Mouse (Mus musculus) embryonic facial prominence, embryonic 10.5 days (tissue): ENCODE results near the gene Fbxo11. TPM values are rescaled to one million over a fixed set of nuclear protein-coding genes. Genes with fewer than 3 reads are reported as not detected.
A peak's percentile ranks its signal among the peaks of the same experiment; 100 is the strongest.

Experiments used
- DNase-seq: peaks from one replicate; pipeline ENCODE4 v3.0.0-alpha.2; 2017; ENCODE audit warnings: low spot score
- H3K27ac ChIP-seq: fragments of 300-500 bp; sonication (generic); replicated peaks from 2 replicates; pipeline ENCODE4 v1.5.1; 2016; ENCODE audit warnings: mild to moderate bottlenecking
- H3K27me3 ChIP-seq: fragments of 300-500 bp; sonication (generic); replicated peaks from 2 replicates; pipeline ENCODE4 v1.6.1; 2016; ENCODE audit warnings: low read depth, mild to moderate bottlenecking; ENCODE audit not compliant: poor library complexity, severe bottlenecking
- H3K36me3 ChIP-seq: fragments of 300-500 bp; sonication (generic); replicated peaks from 2 replicates; pipeline ENCODE4 v1.6.1; 2016; ENCODE audit warnings: mild to moderate bottlenecking, moderate library complexity
- H3K4me1 ChIP-seq: fragments of 300-500 bp; sonication (generic); 2 replicates; pipeline ENCODE4 v1.6.1; 2016
- H3K4me3 ChIP-seq: fragments of 300-500 bp; sonication (generic); 2 replicates; pipeline ENCODE4 v1.5.1; 2016; ENCODE audit warnings: mild to moderate bottlenecking, moderate library complexity
- H3K9me3 ChIP-seq: fragments of 300-500 bp; sonication (generic); 2 replicates; pipeline ENCODE4 v1.6.1; 2016; ENCODE audit warnings: mild to moderate bottlenecking
- WGBS: fragments of 180-500 bp; shearing (Covaris S2); methylation state at CpG from one replicate; pipeline ENCODE4 v1.1.7; 2016; 5-methylcytosine and 5-hydroxymethylcytosine counted together
- polyA plus RNA-seq: library from polyadenylated mRNA; unstranded; fragments of >200 nt; fragmentation: Nextera tagmentation; extraction: Ambion mirVana; gene quantifications from 2 replicates; pipeline ENCODE4 v1.2.1, GENCODE M21; 2016

Fbxo11 gene
- polyA plus RNA-seq, 1 experiment from 2014 or later, result 17.5 TPM

DNA sequence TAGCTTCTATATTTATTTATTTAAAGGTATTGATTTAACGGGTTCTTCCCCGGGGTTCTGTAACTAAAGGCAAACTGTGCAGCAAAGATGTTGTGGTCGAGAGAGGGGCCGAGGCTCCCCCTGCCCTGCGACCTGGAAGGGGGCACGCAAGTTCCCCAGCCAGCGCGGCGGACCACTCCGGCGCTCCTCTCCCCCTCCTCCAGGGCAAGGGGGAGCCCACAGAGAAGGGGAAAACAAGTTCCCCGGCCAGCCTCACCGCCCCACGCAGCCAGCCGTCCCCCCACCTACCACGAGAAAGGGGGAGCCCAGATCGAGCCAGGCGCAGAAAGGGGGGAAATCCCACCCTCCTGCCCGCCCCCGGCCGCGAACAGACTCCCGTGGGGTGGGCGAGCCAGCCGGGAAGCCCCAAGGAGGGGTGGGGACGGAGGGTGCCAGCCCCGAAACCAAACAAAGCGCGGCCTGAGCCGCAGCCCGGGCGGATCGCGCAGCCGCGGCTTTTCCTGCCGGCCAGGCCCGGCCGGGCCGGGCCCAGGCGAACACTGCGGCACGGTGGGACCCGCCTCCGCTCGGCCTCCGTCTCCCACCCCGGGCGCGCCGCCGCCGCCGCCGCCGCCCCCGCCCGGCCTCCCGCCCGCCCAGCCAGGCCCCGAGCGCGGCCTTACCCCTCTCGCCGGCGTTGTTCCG is 602 bp downstream of the Fbxo11 start:
- H3K4me3 ChIP-seq, result peak overlapping the region; percentile 99
- WGBS, result 5% methylated on average over 67 of the region's 67 CpGs
- H3K27me3 ChIP-seq, result no peaks in the 10 kb centered on the region
- H3K4me1 ChIP-seq, result peaks cover 17% of the 10 kb centered on the region
- peak; percentile 73 for DNase-seq
- no peaks in the 10 kb centered on the region for H3K9me3 ChIP-seq
- peaks cover 6% of the 10 kb centered on the region; the same call in 1 of the 2 replicates for H3K36me3 ChIP-seq
- peak overlapping the region; percentile 100 for H3K27ac ChIP-seq

DNA sequence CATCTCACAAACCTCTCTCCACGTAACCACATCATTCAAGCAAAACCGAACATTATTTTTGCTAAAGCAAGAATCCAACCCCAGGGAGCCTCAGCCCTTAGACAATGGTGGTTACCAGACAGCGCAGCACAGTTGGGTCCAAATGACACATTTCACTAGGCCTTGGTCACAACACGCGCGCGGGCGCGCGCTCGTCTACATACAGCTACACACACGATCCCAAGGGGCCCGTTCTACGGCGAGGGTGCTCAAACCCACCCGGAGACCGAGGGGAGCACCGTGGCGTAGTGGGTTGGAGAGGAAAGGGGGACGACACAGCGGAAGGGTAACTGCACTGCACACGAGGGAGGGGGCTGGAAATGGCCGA is 1.1 kb downstream of the Fbxo11 start:
- H3K36me3 ChIP-seq, result peaks cover 6% of the 10 kb centered on the region; the same call in 1 of the 2 replicates
- H3K4me1 ChIP-seq, result peaks cover 17% of the 10 kb centered on the region
- peak; percentile 75 for DNase-seq
- no peaks in the 10 kb centered on the region for H3K9me3 ChIP-seq
- WGBS, result under 1% methylated on average over 23 of the region's 23 CpGs
- H3K27ac ChIP-seq, result peak overlapping the region; percentile 100
- no peaks in the 10 kb centered on the region for H3K27me3 ChIP-seq
- peak overlapping the region; percentile 99 for H3K4me3 ChIP-seq

DNA sequence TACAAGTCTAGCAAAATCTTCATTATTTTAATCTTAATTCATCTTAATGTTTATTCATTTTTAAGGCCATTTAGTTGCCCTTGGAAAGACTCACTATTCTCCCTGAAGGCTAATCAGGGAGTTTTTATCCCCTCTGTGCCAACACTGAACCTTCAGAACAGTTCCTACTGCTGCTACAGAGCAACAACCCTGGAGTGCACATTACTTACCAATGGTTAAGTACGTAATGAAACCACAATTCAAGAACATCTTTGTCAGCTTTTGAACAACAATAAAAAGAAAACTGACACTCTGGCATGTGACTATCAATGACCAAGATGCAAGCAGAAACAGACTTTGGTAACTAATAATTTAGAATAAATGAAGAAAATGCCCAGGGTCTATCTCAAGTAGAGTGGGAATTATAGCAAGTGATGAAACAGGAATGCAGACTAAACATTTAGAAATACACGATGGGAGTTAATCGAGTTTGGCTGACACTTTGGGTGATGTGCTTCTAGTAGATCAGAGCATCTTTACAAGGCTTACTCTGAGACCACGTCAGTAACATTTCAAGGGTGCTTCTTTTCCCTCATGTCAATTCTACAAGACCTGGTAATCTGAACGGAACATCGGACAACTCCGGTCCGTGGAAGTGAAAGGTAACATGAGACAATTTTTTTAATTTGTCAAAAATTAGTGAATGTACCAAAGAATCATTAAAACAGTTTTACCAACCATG is 2.1 kb downstream of the Fbxo11 start:
- Histone ChIP-seq H3K27me3 (no peaks in the 10 kb centered on the region), H3K4me1 (peaks cover 22% of the 10 kb centered on the region), H3K4me3 (peak overlapping the region; percentile 99), H3K36me3 (peaks cover 6% of the 10 kb centered on the region; the same call in 1 of the 2 replicates), H3K27ac (no peak overlapping the region), H3K9me3 (no peaks in the 10 kb centered on the region)
- DNase-seq, result no peak
- 45% methylated on average over 8 of the region's 8 CpGs for WGBS

DNA sequence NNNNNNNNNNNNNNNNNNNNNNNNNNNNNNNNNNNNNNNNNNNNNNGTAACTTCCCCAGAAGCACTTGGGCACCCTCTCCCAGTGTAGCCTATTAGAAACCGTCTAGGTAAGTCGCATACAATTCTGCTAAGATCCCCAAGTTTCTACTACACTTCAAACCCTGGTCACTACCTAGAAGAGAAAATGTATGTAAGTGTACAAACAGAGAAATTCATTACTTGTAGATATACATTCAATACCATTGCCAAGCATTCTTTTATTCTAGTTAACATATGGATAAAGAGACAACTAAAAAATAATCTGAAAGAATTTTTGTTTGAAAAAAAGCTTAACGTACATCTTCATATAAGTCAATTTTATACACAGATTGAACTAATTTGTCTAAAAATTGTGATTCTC is 3.1 kb downstream of the Fbxo11 start:
- Histone ChIP-seq H3K36me3 (peaks cover 6% of the 10 kb centered on the region; the same call in 1 of the 2 replicates), H3K27ac (no peak overlapping the region), H3K9me3 (no peaks in the 10 kb centered on the region), H3K4me3 (no peak overlapping the region), H3K27me3 (no peaks in the 10 kb centered on the region), H3K4me1 (peaks cover 19% of the 10 kb centered on the region)
- WGBS, result 82% methylated on average over 3 of the region's 3 CpGs
- no peak for DNase-seq

DNA sequence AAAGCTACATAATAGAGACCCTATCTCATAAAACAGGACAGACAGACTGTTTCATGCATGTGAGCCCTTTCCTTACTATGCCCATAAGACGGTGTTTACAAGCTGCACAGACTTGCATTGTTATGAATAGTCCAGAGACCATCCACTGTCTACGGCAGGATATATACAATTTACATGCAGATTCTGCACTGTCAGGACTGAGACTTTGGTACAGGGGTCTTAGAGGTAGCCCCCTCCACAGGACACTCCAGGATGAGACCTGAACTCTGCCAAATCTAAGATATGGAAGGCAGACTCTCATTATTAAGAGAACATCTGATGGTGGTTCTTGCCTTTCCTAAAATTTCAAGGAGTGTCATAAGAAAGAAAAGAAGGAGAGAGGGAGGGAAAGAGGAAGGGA is 6.8 kb downstream of the Fbxo11 start:
- WGBS, result 82% methylated on average over 2 of the region's 2 CpGs
- Histone ChIP-seq H3K4me1 (peaks cover 13% of the 10 kb centered on the region), H3K4me3 (no peak overlapping the region), H3K27ac (no peak overlapping the region), H3K27me3 (no peaks in the 10 kb centered on the region), H3K36me3 (peaks cover 18% of the 10 kb centered on the region; the same call in 1 of the 2 replicates), H3K9me3 (no peaks in the 10 kb centered on the region)
- DNase-seq, result no peak

DNA sequence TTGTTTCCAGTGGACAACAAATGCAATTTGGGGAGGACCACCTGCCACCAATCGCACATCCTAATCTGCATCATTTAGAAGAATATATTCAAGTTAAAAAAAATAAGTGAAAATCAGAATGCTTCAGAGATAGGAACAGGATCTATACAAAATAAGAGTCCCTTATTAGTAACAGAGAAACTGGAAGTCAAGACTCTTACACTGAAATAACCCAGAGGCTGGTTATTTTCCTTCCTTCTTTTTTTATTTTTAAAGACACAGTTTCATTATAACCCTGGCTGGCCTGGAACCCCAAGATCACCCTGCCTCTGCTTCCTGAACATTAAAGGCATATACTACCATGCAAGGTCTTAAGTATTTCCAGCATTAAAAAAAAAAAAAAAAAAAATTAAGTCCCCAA is 7.2 kb downstream of the Fbxo11 start:
- Histone ChIP-seq H3K4me3 (no peak overlapping the region), H3K9me3 (no peaks in the 10 kb centered on the region), H3K27me3 (no peaks in the 10 kb centered on the region), H3K27ac (no peak overlapping the region), H3K4me1 (peaks cover 9% of the 10 kb centered on the region), H3K36me3 (peaks cover 20% of the 10 kb centered on the region)
- no peak for DNase-seq
- 95% methylated on average over 1 of the region's 1 CpGs for WGBS

DNA sequence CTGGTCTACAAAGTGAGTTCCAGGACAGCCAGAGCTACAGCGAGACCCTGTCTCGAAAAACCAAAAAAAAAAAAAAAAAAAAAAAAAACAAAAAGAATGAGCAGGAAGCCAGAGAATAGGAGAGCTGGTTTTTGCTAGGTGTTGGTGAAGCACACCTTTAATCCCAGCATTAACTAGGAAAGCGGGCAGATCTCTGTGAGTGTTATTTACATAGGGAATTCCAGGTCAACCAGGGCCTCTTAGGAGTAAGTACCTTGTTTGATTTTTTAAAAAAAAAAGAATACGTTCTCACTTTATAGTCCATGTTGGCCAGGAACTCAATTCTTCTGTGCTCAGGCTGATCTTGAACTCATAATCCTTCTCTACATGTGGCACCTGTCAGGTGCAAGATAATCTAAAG is 13.4 kb downstream of the Fbxo11 start:
- Histone ChIP-seq H3K27ac (no peak overlapping the region), H3K4me3 (no peak overlapping the region), H3K27me3 (no peaks in the 10 kb centered on the region), H3K4me1 (peaks cover 3% of the 10 kb centered on the region; the same call in 1 of the 2 replicates), H3K36me3 (peaks cover 15% of the 10 kb centered on the region), H3K9me3 (no peaks in the 10 kb centered on the region)
- 93% methylated on average over 4 of the region's 4 CpGs for WGBS
- no peak for DNase-seq

DNA sequence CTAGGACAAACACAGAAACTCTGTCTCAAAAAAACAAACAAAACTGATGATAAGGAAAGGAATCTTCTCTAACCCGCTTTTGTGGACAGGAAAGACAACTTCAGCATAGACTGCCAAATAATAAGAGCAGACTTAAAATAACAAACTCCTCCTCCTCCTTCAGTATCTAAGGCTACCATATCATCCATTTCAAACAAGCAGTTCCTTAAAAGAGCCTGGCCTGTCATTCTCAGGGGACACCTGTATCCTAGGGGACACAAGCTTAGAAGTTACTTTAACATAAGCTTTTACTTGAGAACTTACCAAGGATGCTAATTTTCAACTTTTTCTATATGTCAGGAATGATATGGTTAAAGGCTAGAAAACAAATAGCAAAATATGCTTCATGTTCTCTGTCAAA is 14.2 kb downstream of the Fbxo11 start:
- no peak overlapping the region for H3K27ac ChIP-seq
- H3K9me3 ChIP-seq, result no peaks in the 10 kb centered on the region
- H3K4me1 ChIP-seq, result peaks cover 3% of the 10 kb centered on the region; the same call in 1 of the 2 replicates
- no peaks in the 10 kb centered on the region for H3K27me3 ChIP-seq
- no peak for DNase-seq
- WGBS, result 86% methylated on average over 1 of the region's 1 CpGs
- H3K4me3 ChIP-seq, result no peak overlapping the region
- peaks cover 14% of the 10 kb centered on the region for H3K36me3 ChIP-seq

DNA sequence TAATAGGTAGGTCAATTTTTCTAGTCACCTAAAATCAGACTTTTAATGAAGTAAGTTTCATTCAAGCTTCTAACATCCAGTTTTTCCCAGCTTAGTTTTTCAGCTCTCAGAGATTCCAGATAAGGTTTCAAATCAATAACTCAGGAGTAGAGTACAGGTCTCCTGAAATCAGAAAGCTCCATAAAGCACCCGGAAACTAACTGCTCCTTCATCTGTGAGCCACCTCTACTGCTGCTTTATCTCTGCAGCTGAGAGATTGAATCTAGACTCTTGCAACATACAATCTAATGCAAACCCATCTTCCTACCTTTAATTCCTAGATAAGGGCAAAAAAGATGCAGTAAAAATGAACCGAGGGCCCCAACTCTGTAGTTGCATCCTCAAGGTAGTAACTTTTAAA is 14.8 kb downstream of the Fbxo11 start:
- H3K36me3 ChIP-seq, result peaks cover 9% of the 10 kb centered on the region
- no peaks in the 10 kb centered on the region for H3K9me3 ChIP-seq
- 95% methylated on average over 2 of the region's 2 CpGs for WGBS
- peaks cover 3% of the 10 kb centered on the region; the same call in 1 of the 2 replicates for H3K4me1 ChIP-seq
- no peaks in the 10 kb centered on the region for H3K27me3 ChIP-seq
- no peak for DNase-seq
- no peak overlapping the region for H3K27ac ChIP-seq
- H3K4me3 ChIP-seq, result no peak overlapping the region

DNA sequence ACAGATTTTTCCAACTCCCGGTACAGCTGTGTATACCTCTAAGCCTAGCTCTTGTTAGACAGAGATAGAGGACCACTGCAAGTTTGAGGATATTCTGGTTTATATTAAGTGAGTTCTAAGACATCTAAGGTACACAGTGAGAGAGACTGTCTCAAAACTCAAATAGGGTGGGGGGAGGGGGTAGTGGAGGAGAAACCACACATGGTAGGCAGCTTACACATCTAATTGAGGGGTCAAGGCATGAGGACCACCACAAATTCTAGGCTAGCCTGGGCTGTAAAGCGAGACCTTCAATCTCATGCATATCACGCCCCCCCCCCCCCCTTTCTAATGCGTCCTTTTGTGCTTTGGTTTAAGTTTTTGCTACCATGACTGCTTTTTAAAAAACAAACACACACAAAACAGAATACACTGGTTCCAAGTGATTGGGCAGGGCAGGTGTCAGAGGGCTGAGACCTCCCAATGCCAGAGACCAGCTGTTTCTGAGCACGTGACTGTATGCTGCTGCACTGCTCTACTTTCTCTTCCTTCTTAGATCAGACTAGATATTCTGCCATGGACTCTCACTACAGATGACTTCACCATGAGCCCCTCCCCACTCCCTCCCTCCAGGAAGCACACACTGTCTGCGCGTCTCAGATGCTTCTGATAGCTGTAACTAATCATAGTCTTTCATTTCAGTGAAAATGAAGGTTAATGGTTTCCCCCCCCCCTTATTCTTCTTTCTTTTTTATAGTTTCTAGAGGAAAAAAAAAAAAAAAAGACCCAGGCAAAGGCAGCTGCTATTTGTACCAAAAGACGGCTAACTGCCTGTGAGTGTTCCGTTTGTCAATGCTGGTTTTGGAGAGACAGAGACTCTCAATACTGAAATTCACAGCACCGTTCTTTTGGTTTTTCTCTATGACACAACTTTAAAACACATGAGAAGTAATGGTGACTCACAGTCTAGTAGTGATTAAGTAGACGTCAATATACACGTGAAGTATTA is 22.7 kb downstream of the Fbxo11 start:
- Histone ChIP-seq H3K4me1 (peaks cover 15% of the 10 kb centered on the region), H3K36me3 (peaks cover 10% of the 10 kb centered on the region), H3K4me3 (no peak overlapping the region), H3K9me3 (no peaks in the 10 kb centered on the region), H3K27me3 (no peaks in the 10 kb centered on the region), H3K27ac (no peak overlapping the region)
- no peak for DNase-seq
- 78% methylated on average over 12 of the region's 12 CpGs for WGBS

DNA sequence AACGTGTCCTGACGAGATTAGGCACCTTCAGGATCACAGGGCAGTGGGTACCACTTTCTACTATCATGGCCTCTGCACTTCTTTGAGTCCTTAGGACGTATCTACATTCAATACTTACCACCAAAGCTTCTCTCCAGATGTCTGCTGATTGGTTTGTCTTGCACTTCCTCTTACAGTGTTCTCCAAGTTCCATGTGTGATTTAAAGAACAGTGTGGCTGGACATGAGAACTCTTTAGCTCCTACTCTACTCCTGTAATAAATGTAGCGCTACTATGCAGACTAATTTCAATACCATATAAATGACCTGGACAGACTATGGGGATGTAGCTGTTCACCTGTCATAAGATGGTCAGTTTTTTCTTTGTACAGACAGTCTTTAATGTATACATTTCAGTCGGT is 24.3 kb downstream of the Fbxo11 start:
- no peaks in the 10 kb centered on the region for H3K9me3 ChIP-seq
- DNase-seq, result no peak
- H3K27ac ChIP-seq, result no peak overlapping the region
- no peaks in the 10 kb centered on the region for H3K27me3 ChIP-seq
- H3K4me1 ChIP-seq, result peaks cover 13% of the 10 kb centered on the region
- no peak overlapping the region for H3K4me3 ChIP-seq
- H3K36me3 ChIP-seq, result peaks cover 10% of the 10 kb centered on the region
- WGBS, result 89% methylated on average over 5 of the region's 5 CpGs

DNA sequence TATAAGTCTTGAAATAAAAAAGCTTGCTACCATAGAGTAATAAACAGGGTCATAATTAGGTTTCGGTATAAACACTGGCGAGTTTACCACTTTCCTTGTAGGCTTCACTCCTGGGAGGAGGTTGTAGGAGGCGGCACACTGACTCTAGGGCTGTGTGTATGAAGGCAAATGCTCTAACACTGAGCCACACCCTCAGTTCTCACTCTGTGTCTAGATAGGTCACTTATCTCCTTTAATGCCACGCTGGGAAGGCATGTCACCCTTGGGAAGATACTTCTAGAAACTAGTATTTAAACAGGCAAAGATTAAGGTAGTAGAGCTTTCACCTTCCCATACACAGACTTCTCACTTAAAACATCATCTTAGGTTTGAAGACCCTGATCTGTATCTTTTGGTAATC is 30.7 kb downstream of the Fbxo11 start:
- H3K27me3 ChIP-seq, result no peaks in the 10 kb centered on the region
- peaks cover 11% of the 10 kb centered on the region; the same call in 1 of the 2 replicates for H3K36me3 ChIP-seq
- H3K27ac ChIP-seq, result no peak overlapping the region
- H3K9me3 ChIP-seq, result no peaks in the 10 kb centered on the region
- WGBS, result 89% methylated on average over 4 of the region's 4 CpGs
- no peak overlapping the region for H3K4me3 ChIP-seq
- DNase-seq, result no peak
- H3K4me1 ChIP-seq, result 0 out of 2 replicates have a peak, but pooled peaks cover 2% of the 10 kb centered on the region
